Mouse (Mus musculus) hindbrain, embryonic 12.5 days (tissue): ENCODE measurements around the gene Gm3327. TPM values are rescaled to one million over a fixed set of nuclear protein-coding genes. Genes with fewer than 3 reads are reported as not detected.
"Not testable (repeated sequence)": the region's sequence is repeated elsewhere in the genome, so short reads cannot be mapped to it uniquely, and the experiment has no call there.

Experiments
- ATAC-seq: fragments of 200-750 bp; cut with Nextera tagmentation; 2 replicates; pipeline ENCODE4 v1.8.0; 2017; ENCODE audit warnings: moderate TSS enrichment; ENCODE audit not compliant: low FRiP score
- H3K27ac ChIP-seq: fragments of 300-500 bp; sonication (generic); 2 replicates; pipeline ENCODE4 v1.5.1; 2016; ENCODE audit warnings: mild to moderate bottlenecking
- H3K27me3 ChIP-seq: fragments of 300-500 bp; sonication (generic); 2 replicates; pipeline ENCODE4 v1.6.1; 2016; ENCODE audit warnings: mild to moderate bottlenecking
- H3K36me3 ChIP-seq: fragments of 300-500 bp; sonication (generic); 2 replicates; pipeline ENCODE4 v1.6.1; 2016; ENCODE audit warnings: mild to moderate bottlenecking
- H3K4me1 ChIP-seq: fragments of 300-500 bp; sonication (generic); 2 replicates; pipeline ENCODE4 v1.6.1; 2016
- H3K4me2 ChIP-seq: fragments of 300-500 bp; sonication (generic); replicated peaks from 2 replicates; pipeline ENCODE4 v1.6.1; 2016; ENCODE audit warnings: mild to moderate bottlenecking
- H3K4me3 ChIP-seq: fragments of 300-500 bp; sonication (generic); 2 replicates; pipeline ENCODE4 v1.5.1; 2016; ENCODE audit warnings: mild to moderate bottlenecking
- H3K9ac ChIP-seq: fragments of 300-500 bp; sonication (generic); 2 replicates; pipeline ENCODE4 v1.6.1; 2016; ENCODE audit warnings: mild to moderate bottlenecking, moderate library complexity
- H3K9me3 ChIP-seq: fragments of 300-500 bp; sonication (generic); replicated peaks from 2 replicates; pipeline ENCODE4 v1.6.1; 2016; ENCODE audit warnings: mild to moderate bottlenecking
- WGBS: fragments of 180-500 bp; shearing (Covaris S2); methylation state at CpG from one replicate; pipeline ENCODE4 v1.1.7; 2016; 5-methylcytosine and 5-hydroxymethylcytosine counted together
- polyA plus RNA-seq: library from polyadenylated mRNA; unstranded; fragments of >200 nt; fragmentation: Nextera tagmentation; extraction: Ambion mirVana; gene quantifications from 2 replicates; pipeline ENCODE4 v1.2.1, GENCODE M21; 2016

Gm3327 gene
- not detected in 2 replicates for polyA plus RNA-seq

DNA sequence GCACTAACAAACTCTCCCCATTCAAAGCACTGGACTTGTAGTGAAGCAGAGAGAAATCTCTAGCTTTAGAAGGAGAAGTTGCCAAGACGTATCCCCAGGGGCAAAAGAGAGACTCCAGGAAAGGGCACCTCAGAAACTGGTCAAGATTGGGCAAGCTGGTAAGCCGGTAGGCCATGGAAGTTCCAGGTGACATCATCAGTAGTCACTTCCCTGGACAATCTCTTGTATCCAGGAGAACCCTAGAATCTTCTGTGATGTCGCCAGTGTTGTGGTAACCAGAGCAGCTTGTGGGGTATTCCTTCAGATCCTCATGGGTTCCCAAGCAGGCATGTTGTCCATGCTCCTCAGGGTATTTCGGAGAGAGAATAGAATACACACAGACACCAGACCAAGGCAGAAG lies at the start of gene Gm3327:
Gm3327 (plus strand) TSS at position 301 of the 400 bp plus-strand sequence.
- not testable (repeated sequence) for H3K36me3 ChIP-seq, H3K27me3 ChIP-seq, H3K9me3 ChIP-seq, H3K4me1 ChIP-seq, H3K27ac ChIP-seq, ATAC-seq, H3K4me3 ChIP-seq, H3K9ac ChIP-seq, H3K4me2 ChIP-seq
- WGBS = 88% methylated on average over 4 of the region's 4 CpGs

DNA sequence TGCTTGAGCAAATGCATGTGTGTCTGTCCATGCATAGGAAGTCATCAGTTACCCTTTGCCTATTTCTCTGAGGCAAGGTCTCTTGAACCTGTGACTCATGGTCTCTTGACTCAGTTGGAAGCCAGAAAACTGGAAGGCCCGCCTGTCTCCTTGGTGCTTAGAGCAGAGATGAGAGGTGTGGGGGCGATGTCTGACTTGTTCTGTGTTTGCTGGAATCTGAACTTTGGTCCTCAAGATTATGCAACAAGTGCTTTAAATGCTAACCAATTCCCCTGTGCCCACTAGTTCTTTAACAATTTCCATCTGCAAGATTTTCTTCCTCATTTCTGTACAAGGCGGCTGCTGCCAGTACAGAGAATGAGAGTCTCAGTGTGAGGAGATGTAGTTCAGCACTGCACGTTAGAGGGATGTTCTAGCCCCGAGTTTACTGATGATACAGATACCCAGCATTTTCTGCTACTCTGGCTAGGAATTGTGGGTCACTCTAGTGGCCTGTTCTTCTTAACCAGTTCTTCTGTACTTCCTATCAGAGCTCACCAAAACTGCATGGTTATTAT lies 45.8 kb upstream of the Gm3327 start:
- not testable (repeated sequence) for H3K4me2 ChIP-seq, H3K9ac ChIP-seq, H3K36me3 ChIP-seq, H3K27me3 ChIP-seq, ATAC-seq, H3K4me1 ChIP-seq, H3K27ac ChIP-seq, H3K4me3 ChIP-seq, H3K9me3 ChIP-seq
- 82% methylated on average over 5 of the region's 5 CpGs for WGBS

DNA sequence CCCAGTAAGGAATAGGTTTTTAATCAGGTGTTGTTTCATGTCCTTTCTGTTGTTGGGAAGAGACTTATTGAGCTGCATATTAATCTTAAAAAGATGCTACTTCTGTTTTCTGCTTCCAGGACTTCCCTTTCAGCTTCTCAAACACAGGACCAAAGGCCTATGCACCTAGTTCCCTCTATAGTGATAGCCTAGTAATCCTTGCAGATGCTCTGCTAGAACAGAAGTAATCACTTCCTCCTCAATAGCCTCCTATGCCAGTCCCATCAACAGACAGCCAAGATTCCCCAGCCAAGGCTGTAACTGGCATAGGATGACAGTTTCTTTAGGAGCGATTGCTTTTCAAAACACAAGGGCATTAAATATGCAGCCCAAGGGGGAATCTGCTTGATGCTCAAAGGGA lies 37.1 kb upstream of the Gm3327 start:
- WGBS = 100% methylated on average over 1 of the region's 1 CpGs

DNA sequence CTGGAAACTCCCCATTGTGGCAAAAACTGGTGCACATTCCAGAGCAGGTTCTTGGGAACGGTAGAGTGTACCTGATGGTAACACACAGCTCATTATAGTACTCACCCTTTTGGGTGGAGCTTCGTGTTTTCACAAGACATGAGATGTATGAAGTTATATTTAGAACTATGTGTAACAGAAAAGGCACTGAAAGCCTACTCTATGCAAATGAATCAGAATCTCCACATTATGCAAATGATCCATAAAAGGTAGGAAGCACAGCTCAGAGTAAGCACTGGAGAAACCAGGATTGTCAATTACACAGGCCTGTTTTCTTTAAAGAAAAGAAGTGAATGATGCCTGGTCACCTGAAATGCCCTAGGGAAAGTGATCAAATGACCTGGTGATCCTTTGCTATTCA lies 36.1 kb upstream of the Gm3327 start:
- H3K27ac ChIP-seq, H3K9me3 ChIP-seq, H3K4me3 ChIP-seq, ATAC-seq, H3K4me2 ChIP-seq, H3K9ac ChIP-seq, H3K4me1 ChIP-seq, H3K36me3 ChIP-seq, H3K27me3 ChIP-seq: not testable (repeated sequence)
- WGBS = 78% methylated on average over 2 of the region's 2 CpGs

More for the DNA sequence above, 37.1 kb upstream of the Gm3327 start:
- not testable (repeated sequence) for H3K9ac ChIP-seq, H3K27me3 ChIP-seq, H3K4me1 ChIP-seq, H3K4me3 ChIP-seq, ATAC-seq, H3K9me3 ChIP-seq, H3K36me3 ChIP-seq, H3K4me2 ChIP-seq, H3K27ac ChIP-seq

DNA sequence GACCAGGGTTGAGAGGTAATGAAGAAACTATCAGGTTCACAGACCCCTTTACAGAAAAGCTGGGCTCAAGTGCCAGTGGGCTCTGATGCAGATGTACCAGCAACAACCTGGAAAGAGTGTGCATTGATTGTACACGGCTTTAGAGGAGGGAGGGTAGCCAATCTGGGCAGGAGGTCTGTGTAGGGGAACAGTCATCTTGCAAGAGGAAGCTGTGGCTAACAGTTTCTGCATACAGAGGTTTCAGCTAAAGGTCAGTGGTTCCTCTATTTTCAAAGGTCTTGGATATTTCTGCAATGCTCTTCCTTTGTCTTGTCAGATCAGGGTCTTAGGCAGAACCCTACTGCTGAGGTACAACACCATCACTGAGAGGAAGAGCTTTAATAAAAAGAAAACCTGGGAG lies 32.1 kb upstream of the Gm3327 start:
- not testable (repeated sequence) for ATAC-seq

DNA sequence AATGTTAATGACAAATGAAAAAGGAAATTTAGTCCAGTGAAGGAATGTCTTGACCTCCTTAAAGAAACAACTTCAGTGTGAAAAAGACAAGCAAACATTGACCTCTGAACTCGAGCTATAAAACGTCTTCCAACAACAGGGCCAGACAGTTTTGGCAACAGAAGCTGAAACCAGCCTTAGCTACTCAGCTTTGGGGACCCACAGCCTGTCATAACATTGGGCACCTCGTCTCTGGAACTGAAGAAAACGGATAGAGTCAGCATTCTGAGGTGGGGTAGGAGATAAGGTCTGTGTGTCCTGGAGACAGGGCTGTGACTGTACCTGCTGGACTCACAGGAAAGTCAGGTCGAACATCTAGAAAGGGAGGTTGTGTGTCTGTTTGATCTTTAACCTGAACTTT lies 29.2 kb upstream of the Gm3327 start:
- not testable (repeated sequence) for H3K27me3 ChIP-seq, H3K4me2 ChIP-seq, H3K27ac ChIP-seq, H3K4me1 ChIP-seq, ATAC-seq, H3K9ac ChIP-seq, H3K9me3 ChIP-seq, H3K4me3 ChIP-seq, H3K36me3 ChIP-seq
- 67% methylated on average over 5 of the region's 5 CpGs for WGBS

More for the DNA sequence above, 32.1 kb upstream of the Gm3327 start:
- not testable (repeated sequence) for H3K36me3 ChIP-seq, H3K27me3 ChIP-seq, H3K4me2 ChIP-seq, H3K9ac ChIP-seq, H3K9me3 ChIP-seq, H3K27ac ChIP-seq, H3K4me3 ChIP-seq, H3K4me1 ChIP-seq
- WGBS = 63% methylated on average over 1 of the region's 1 CpGs

DNA sequence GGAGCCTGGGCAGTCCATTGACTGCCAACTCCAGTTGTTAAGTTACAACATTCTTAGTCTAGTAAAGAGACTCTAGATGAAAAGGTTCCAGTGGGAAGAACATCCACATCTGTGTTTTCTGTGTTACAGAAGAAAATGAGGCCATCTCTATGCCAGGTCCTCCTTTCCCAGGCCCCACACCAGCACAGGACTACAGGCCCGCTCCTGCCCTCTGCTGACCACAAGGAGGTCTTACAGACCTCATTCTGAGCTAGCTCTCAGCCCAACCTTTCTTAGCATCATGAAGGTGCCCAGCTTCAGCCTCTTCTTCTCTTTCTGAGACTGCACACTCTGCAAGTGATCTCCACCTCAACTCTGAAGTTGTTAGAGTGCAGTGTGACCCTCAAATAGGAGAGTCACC lies 23.6 kb upstream of the Gm3327 start:
- not testable (repeated sequence) for H3K27me3 ChIP-seq, H3K27ac ChIP-seq, H3K9me3 ChIP-seq, H3K4me3 ChIP-seq, ATAC-seq, H3K4me2 ChIP-seq, H3K9ac ChIP-seq, H3K4me1 ChIP-seq, H3K36me3 ChIP-seq
- no CpG with 5 or more reads among the region's 1 CpGs for WGBS

DNA sequence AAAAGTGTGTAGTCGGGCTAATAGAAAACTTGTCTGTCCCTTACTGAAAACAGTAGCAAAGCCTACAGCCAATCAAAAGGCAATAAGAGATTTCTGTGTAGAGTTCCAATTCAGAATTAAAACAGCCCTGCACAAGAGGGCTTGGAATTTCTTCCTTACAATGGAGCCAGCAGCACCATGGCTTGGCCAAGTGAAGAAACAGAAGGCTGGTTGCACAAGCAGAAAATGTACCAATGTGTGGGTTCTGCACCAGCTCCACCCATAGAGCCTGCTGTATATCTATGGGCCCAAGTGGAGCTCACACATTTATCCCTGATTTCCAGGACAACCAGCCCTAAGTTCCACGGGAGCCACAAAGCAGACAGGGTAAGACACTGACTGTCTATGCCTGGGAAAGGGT lies 21.3 kb upstream of the Gm3327 start, which contains the start of gene Ear2:
Ear2 (plus strand) TSS at position 301 of the 400 bp plus-strand sequence.
- 84% methylated on average over 2 of the region's 2 CpGs for WGBS

DNA sequence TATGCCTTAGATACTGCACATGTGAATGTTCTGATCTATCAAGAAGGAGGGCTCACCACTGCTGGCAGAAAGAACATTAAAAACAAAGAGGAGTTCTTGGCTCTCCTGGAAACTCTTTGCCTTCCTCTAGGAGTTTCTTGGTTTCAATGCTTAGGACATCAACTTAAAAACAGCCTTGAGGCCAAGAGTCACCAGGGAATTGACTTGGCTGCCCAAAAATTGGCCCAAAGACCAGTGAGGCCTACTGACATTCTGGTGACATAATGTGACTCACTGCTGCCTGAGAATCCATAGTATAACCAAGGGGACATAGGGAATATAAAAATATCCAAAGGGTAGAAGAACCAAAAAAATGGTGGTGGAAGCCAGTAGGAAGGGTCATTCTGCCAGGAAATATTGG lies 12.7 kb upstream of the Gm3327 start:
- Histone ChIP-seq H3K9ac (no peak overlapping the region), H3K36me3 (no peaks in the 10 kb centered on the region), H3K4me2 (no peak overlapping the region), H3K4me3 (no peak overlapping the region), H3K27ac (no peak overlapping the region), H3K4me1 (no peaks in the 10 kb centered on the region), H3K27me3 (no peaks in the 10 kb centered on the region), H3K9me3 (no peaks in the 10 kb centered on the region)
- no peak for ATAC-seq

More for the DNA sequence above, 21.3 kb upstream of the Gm3327 start, which contains the start of gene Ear2:
- H3K36me3 ChIP-seq, H3K9ac ChIP-seq, H3K9me3 ChIP-seq, H3K27me3 ChIP-seq, H3K27ac ChIP-seq, H3K4me3 ChIP-seq, ATAC-seq, H3K4me1 ChIP-seq, H3K4me2 ChIP-seq: not testable (repeated sequence)

Other genes starting within 250 kb of the Gm3327 start
- not detected in 2 replicates for gene Ear1, start 248.3 kb upstream of the Gm3327 start, polyA plus RNA-seq
- not detected in 2 replicates for gene Ear10, start 200.3 kb upstream of the Gm3327 start, polyA plus RNA-seq
- gene Gm8113, start 198.5 kb upstream of the Gm3327 start, polyA plus RNA-seq = 8.1 and 12.1 TPM in 2 replicates
- gene Ang5, start 166.8 kb upstream of the Gm3327 start, polyA plus RNA-seq = not detected in 2 replicates
- gene Ang6, start 121.6 kb upstream of the Gm3327 start, polyA plus RNA-seq = not detected in 2 replicates
- gene Ear2, start 21.2 kb upstream of the Gm3327 start, polyA plus RNA-seq = not detected in 2 replicates
- not detected in 2 replicates for gene Gm8212, start 73.8 kb downstream of the Gm3327 start, polyA plus RNA-seq
- not detected in 2 replicates for gene 4930503E14Rik, start 89.4 kb downstream of the Gm3327 start, polyA plus RNA-seq
- not detected in 2 replicates for gene Gm8220, start 161.7 kb downstream of the Gm3327 start, polyA plus RNA-seq
- not detected in 2 replicates for gene Gm5930, start 214.7 kb downstream of the Gm3327 start, polyA plus RNA-seq
- not detected in 2 replicates for gene Gm8229, start 241.5 kb downstream of the Gm3327 start, polyA plus RNA-seq